Mouse (Mus musculus): ENCODE results near the gene Yipf1. TPM values are rescaled to one million over a fixed set of nuclear protein-coding genes. Genes with fewer than 3 reads are reported as not detected.
A peak's percentile ranks its signal among the peaks of the same experiment; 100 is the strongest.

Yipf1 gene
- polyA plus RNA-seq, 1 experiment from 2014 or later: 71.7 TPM

DNA sequence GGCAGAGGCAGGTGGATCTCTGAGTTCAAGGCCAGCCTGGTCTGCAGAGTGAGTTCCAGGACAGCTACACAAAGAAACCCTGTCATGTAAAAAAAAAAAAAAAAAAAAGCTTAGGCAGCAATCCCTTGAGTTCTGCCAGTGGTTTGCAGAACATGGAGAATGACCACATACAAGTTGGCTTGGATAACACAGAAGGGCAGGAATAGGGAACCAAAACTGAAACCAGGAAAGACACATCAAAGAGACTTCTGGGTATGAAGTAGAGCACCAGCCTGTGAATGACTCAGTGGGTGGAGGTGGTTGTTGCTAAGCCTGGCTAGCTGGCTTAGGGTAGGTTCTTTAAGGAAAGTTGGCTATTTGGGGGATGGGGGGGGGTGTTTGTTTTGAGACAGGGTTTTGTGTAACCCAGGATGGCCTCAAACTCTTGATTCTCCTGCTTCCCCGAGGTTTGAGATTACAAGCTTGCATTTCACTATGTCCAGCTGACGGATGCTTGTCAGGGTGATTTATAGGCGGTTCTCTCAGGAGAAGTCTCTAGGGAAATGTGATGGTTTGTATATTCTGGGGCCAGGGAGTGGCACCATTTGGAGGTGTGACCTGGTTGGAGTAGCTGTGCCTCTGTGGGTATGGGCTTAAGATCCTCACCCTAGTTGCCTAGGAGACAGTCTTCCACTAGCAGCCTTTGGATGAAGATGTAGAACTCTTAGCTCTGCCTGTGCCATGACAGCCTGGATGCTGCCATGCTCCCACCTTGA lies 28.5 kb upstream of the Yipf1 start:
- no peak overlapping the region for H3K4me3 ChIP-seq (ENCODE audit: low read depth, low read length)
- ATAC-seq: peak; percentile 32; the same call in 1 of the 2 replicates
- H3K9ac ChIP-seq (replicated peaks; ENCODE audit: low read depth): no peak overlapping the region
- WGBS: 52% methylated on average over 3 of the region's 3 CpGs
- H3K9me3 ChIP-seq (ENCODE audit: low read length): no peaks in the 10 kb centered on the region
- no peak overlapping the region for H3K27ac ChIP-seq (ENCODE audit: low read length)
- H3K27me3 ChIP-seq (replicated peaks; ENCODE audit: insufficient read depth, low read length): no peaks in the 10 kb centered on the region
- H3K36me3 ChIP-seq (ENCODE audit: insufficient read depth, low read length): no peaks in the 10 kb centered on the region
- H3K4me2 ChIP-seq (replicated peaks; ENCODE audit: low read depth, low read length): no peak overlapping the region
- DNase-seq (ENCODE audit: low spot score): peak; percentile 49
- no peak for TF ChIP-seq EP300 (IDR thresholded peaks at IDR 0.05)
- no peak for TF ChIP-seq CTCF (IDR thresholded peaks at IDR 0.05)
- H3K4me1 ChIP-seq (ENCODE audit: insufficient read depth, low read depth, low read length): no peaks in the 10 kb centered on the region

DNA sequence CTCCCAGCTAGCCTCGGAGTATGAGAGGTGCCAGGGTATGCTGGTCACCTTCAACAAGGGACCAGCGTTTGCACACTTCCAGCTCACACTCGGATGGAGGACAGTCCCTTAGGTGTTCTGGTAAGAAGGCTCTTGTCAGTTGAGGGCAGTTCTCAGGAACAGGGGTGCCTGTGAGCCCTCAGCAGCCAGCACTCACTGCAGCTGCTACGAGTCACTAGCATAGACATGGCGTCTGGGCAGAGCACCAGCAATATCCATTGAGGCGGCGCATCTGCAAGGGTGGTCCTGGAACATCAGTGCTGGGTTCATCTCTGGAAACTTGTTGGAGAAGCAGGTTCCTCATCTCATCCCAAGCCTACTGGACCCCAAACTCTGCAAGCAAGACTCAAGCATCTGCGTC lies 27.8 kb upstream of the Yipf1 start:
- DNase-seq (ENCODE audit: low spot score): no peak
- TF ChIP-seq EP300 (IDR thresholded peaks at IDR 0.05) (no peak), CTCF (IDR thresholded peaks at IDR 0.05) (no peak)
- H3K4me1 ChIP-seq (ENCODE audit: insufficient read depth, low read depth, low read length): no peaks in the 10 kb centered on the region
- no peaks in the 10 kb centered on the region for H3K27me3 ChIP-seq (replicated peaks; ENCODE audit: insufficient read depth, low read length)
- H3K4me3 ChIP-seq (ENCODE audit: low read depth, low read length): no peak overlapping the region
- H3K9ac ChIP-seq (replicated peaks; ENCODE audit: low read depth): no peak overlapping the region
- H3K4me2 ChIP-seq (replicated peaks; ENCODE audit: low read depth, low read length): no peak overlapping the region
- H3K27ac ChIP-seq (ENCODE audit: low read length): no peak overlapping the region
- H3K36me3 ChIP-seq (ENCODE audit: insufficient read depth, low read length): no peaks in the 10 kb centered on the region
- no peak for ATAC-seq
- WGBS: 89% methylated on average over 8 of the region's 8 CpGs
- H3K9me3 ChIP-seq (ENCODE audit: low read length): no peaks in the 10 kb centered on the region

DNA sequence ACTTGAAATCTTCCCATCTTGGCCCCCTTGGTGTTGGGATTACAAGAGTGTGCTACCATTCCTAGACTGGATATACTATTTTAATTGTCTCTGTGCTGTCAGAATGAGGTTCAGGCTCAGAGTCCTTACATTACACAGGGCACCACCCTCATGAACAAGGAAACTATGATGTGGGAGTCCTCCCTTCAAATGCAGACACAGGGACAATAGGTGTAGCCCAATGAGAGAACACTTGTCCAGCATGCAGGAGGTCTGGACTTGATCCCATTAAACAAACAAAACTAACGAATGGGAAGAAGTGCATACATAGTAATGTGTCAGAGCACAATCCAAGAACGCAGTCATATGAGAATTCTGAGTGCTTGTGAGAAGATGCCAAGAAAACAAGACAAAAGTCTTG lies 26.6 kb upstream of the Yipf1 start:
- Histone ChIP-seq H3K9ac (replicated peaks; ENCODE audit: low read depth) (no peak overlapping the region), H3K27me3 (replicated peaks; ENCODE audit: insufficient read depth, low read length) (no peaks in the 10 kb centered on the region), H3K4me1 (ENCODE audit: insufficient read depth, low read depth, low read length) (no peaks in the 10 kb centered on the region), H3K36me3 (ENCODE audit: insufficient read depth, low read length) (no peaks in the 10 kb centered on the region), H3K4me3 (ENCODE audit: low read depth, low read length) (no peak overlapping the region), H3K9me3 (ENCODE audit: low read length) (no peaks in the 10 kb centered on the region), H3K27ac (ENCODE audit: low read length) (no peak overlapping the region), H3K4me2 (replicated peaks; ENCODE audit: low read depth, low read length) (no peak overlapping the region)
- no peak for ATAC-seq
- TF ChIP-seq CTCF (IDR thresholded peaks at IDR 0.05) (no peak), EP300 (IDR thresholded peaks at IDR 0.05) (no peak)
- WGBS: 57% methylated on average over 2 of the region's 2 CpGs
- DNase-seq (ENCODE audit: low spot score): no peak

DNA sequence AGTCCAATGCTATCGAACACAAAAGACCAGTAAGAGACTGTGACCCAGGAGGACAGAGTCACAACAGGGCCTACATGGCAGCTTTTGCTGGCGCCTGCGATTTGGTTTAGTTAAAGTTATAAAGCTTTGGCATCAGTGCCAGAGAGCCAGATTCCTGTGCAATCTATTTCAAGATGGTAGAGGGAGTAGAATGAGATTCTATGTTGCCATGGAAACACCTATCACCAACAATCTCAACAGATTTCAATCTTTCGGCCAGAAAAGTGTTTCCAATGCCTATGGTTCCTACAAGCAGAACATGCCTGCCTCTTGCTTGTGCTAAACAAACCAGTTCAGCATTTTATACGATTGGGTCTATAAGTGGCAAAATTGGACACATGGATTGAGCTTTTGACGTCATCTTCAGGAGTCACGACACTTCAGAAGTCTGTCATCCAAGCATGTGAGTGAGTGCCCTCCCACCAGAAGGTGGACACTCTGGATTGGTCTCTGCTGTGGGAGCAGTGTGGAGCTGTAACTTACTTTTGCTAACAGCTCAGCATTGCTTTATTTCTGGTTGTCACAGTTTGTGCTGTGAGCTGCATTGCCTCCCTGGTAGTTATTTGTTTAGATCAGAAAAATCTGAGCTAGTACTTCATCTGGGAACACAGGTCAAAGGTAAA lies 22.4 kb upstream of the Yipf1 start:
- H3K9me3 ChIP-seq (ENCODE audit: low read length): no peaks in the 10 kb centered on the region
- H3K4me1 ChIP-seq (ENCODE audit: insufficient read depth, low read depth, low read length): no peaks in the 10 kb centered on the region
- H3K27me3 ChIP-seq (replicated peaks; ENCODE audit: insufficient read depth, low read length): no peaks in the 10 kb centered on the region
- H3K27ac ChIP-seq (ENCODE audit: low read length): no peak overlapping the region
- H3K9ac ChIP-seq (replicated peaks; ENCODE audit: low read depth): no peak overlapping the region
- H3K4me3 ChIP-seq (ENCODE audit: low read depth, low read length): no peak overlapping the region
- ATAC-seq (0 out of 2 replicates have a peak, but pooled peaks have one; percentile 11), DNase-seq (ENCODE audit: low spot score) (no peak)
- H3K36me3 ChIP-seq (ENCODE audit: insufficient read depth, low read length): no peaks in the 10 kb centered on the region
- no peak overlapping the region for H3K4me2 ChIP-seq (replicated peaks; ENCODE audit: low read depth, low read length)
- no peak for TF ChIP-seq EP300 (IDR thresholded peaks at IDR 0.05)
- no peak for TF ChIP-seq CTCF (IDR thresholded peaks at IDR 0.05)
- 77% methylated on average over 7 of the region's 7 CpGs for WGBS

DNA sequence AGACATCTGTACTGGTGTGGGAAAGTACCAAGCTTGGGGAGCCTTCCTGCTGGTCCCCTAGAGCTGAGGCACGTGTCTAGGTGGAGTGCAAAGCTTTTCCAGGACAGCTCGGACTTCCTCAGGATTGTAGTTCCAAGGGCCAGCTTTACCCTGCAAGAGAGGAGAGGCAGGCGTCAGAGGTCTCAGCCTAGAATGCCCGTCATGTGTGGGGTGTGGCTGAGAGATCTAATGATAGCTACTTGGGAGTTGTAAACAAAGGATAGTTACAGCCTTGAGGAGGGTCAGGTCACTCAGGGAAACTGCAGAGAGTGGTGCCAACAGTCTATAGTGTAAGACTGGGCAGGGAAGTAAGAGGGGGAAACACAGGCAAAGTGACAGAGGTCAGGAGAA lies 21.9 kb upstream of the Yipf1 start:
- Histone ChIP-seq H3K9ac (replicated peaks; ENCODE audit: low read depth) (no peak overlapping the region), H3K4me2 (replicated peaks; ENCODE audit: low read depth, low read length) (no peak overlapping the region), H3K4me3 (ENCODE audit: low read depth, low read length) (no peak overlapping the region), H3K9me3 (ENCODE audit: low read length) (no peaks in the 10 kb centered on the region), H3K36me3 (ENCODE audit: insufficient read depth, low read length) (no peaks in the 10 kb centered on the region), H3K4me1 (ENCODE audit: insufficient read depth, low read depth, low read length) (no peaks in the 10 kb centered on the region), H3K27me3 (replicated peaks; ENCODE audit: insufficient read depth, low read length) (no peaks in the 10 kb centered on the region), H3K27ac (ENCODE audit: low read length) (no peak overlapping the region)
- 8% methylated on average over 4 of the region's 4 CpGs for WGBS
- TF ChIP-seq CTCF (IDR thresholded peaks at IDR 0.05) (no peak), EP300 (IDR thresholded peaks at IDR 0.05) (no peak)
- ATAC-seq: peak; percentile 85
- peak; percentile 35 for DNase-seq (ENCODE audit: low spot score)

DNA sequence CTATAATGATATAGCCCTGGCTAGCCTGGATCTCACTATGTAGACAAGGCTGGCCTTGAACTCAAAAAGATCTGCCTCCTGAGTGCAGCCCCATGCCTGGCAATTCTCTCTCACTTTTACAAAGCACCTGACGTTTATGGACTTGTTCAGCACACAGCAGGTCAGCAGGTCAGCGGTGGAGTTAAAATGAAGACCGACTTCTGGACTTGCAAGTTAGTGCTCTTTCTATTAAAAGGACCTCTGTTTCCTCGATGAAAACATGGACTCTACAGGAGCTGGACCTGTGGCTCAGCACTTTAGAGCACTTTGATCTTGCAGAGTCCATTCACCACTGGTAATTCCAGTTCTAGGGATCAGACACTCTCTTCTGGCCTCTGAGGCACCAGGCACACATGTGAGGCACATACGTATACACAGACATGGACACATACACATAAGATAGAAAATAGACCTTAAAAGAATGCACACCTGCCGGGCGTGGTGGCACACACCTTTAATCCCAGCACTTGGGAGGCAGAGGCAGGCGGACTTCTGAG lies 16.0 kb upstream of the Yipf1 start:
- no peak for TF ChIP-seq CTCF (IDR thresholded peaks at IDR 0.05)
- TF ChIP-seq EP300 (IDR thresholded peaks at IDR 0.05): no peak
- no peaks in the 10 kb centered on the region for H3K27me3 ChIP-seq (replicated peaks; ENCODE audit: insufficient read depth, low read length)
- 73% methylated on average over 8 of the region's 8 CpGs for WGBS

More for the DNA sequence above, 16.0 kb upstream of the Yipf1 start:
- ATAC-seq (no peak), DNase-seq (ENCODE audit: low spot score) (no peak)
- no peak overlapping the region for H3K9ac ChIP-seq (replicated peaks; ENCODE audit: low read depth)
- H3K36me3 ChIP-seq (ENCODE audit: insufficient read depth, low read length): no peaks in the 10 kb centered on the region
- no peaks in the 10 kb centered on the region for H3K9me3 ChIP-seq (ENCODE audit: low read length)
- no peak overlapping the region for H3K4me3 ChIP-seq (ENCODE audit: low read depth, low read length)
- no peak overlapping the region for H3K4me2 ChIP-seq (replicated peaks; ENCODE audit: low read depth, low read length)
- H3K4me1 ChIP-seq (ENCODE audit: insufficient read depth, low read depth, low read length): no peaks in the 10 kb centered on the region
- no peak overlapping the region for H3K27ac ChIP-seq (ENCODE audit: low read length)

Measured in lung, postnatal 0 days (tissue).